Mouse (Mus musculus) layer of hippocampus, adult 8-10 months (tissue): Measurements from ENCODE around the gene Onecut1. TPM values are rescaled to one million over a fixed set of nuclear protein-coding genes. Genes with fewer than 3 reads are reported as not detected.

ENCODE experiments used
- DNase-seq, 2 experiments: peaks; one replicate each; pipeline ENCODE4 v3.0.0; 2022; ENCODE audit warnings: low spot score in 2 of 2
- total RNA-seq, 4 experiments: library from RNA; stranded (reverse); gene quantifications; 2 replicates each; pipeline ENCODE4 v1.2.4; 2022

The Onecut1 gene
- total RNA-seq, 4 experiments from 2014 or later: 0.41 to 1.5 (median 0.73) TPM

DNA sequence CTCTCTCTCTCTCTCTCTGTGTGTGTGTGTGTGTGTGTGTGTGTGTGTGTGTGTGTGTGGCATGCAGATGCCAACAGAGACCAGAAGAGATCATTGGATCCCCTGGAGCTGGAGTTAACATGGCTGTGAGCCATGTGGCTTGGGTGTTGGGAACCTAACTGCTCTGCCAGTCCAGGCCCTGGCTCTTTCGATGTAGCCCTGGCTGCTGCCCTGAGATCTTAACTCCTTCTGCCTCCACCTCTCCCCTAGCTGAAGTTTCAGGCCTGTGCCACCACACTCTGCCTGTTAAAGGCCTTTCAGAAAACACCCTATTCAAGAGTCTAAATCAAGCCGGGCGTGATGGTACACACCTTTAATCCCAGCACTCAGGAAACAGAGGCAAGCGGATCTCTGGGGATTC, 49.7 kb downstream of the Onecut1 start:
- no peak for DNase-seq

GRCm38 (mm10) chr9:74911919-74912318, 50.2 kb downstream of the Onecut1 start:
- no peak for DNase-seq

DNA sequence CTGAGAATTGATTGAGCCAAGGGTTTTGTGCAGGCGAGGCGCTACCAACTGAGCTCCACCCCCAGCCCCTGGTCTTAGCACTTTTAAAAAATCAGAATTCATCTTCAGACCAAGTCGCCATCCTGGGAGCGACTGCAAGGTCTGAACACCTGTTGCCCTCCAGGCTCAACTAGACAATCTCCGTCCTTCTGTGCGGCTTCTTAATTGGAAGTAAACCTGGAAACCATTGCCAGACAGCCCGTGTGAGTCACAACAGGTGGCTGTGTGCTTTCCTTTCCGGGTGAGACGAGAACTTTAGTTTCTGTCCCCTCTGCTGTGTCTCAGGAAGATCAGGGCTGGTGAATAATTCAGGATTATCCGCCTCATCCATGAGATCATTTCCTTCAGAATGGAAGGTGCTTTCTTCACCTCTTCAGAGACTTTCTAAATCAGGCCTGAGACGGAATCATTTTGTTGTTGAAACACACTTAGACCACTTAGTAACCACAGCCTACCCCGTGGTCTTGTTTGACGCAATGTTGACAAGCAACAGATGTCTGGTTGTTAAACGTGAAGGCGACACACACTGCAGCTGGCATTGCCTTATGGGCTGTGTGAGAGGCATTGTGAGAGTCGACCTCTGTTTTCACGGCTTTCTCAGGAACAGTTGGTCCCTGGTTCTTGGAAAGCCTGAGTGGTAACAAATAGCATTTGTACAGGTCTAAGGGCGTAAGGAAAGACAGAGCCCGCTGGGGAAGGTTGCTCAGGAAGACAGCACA, 51.1 kb downstream of the Onecut1 start:
- DNase-seq: no peak

DNA sequence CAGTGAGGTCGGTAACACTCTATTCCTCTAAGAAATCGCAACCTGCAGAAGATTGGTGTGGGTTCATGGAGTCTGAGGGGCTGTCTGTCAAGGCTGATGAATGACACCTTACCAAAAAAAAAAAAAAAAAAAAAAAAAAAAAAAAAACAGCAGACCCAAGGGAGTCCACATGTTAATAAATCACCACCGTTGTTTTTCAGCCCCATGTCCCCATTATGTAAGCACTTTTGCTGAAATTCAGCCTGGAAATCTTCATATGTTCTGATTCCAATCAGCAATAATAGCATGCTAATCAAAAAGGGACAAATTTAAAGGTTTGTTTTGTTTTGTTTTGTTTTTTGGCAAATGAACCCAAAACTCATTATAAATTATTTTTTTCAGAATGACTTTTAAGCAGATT, 53.9 kb downstream of the Onecut1 start:
- DNase-seq: no peak

GRCm38 (mm10) chr9:74920450-74920849, 58.7 kb downstream of the Onecut1 start:
- DNase-seq: no peak

DNA sequence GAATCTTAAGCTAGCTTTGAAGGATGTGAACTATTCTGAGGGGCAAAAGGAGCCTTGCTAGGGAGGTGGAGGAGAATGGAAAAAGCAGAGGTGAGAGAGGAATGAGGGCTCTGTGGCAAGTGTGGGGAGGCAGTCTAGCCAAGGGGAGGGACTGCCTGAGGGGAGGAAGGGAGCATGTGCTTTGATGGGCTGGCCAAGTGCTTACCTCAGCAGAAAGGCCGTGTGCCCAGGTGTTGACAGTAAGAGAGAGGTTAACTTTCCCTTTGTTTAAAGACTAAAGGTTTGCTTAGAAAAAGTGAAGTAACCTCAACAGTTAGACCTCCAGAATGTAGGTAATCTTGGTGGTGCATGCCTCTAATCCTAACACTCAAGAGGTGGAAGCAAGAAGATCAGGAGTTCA, 59.7 kb downstream of the Onecut1 start:
- DNase-seq: no peak

DNA sequence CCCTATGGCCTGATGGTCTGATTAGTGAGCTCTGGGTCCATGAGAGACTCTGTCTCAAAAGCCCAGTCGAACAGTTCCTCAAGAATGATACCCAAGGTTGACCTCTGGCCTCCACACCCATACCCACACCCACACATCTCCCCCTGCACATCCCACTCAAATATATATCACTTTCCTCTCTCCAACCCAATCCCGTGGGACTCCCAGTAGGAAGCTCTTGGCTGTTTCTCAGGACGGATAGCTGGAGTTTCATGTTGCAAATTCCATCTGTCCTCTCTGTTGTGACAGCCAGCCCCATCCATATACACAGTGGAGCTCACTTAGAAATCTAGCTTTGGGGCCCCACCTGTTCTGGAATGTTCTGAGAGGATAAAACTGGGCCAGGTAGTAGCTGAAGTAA, 61.2 kb downstream of the Onecut1 start:
- DNase-seq: no peak

DNA sequence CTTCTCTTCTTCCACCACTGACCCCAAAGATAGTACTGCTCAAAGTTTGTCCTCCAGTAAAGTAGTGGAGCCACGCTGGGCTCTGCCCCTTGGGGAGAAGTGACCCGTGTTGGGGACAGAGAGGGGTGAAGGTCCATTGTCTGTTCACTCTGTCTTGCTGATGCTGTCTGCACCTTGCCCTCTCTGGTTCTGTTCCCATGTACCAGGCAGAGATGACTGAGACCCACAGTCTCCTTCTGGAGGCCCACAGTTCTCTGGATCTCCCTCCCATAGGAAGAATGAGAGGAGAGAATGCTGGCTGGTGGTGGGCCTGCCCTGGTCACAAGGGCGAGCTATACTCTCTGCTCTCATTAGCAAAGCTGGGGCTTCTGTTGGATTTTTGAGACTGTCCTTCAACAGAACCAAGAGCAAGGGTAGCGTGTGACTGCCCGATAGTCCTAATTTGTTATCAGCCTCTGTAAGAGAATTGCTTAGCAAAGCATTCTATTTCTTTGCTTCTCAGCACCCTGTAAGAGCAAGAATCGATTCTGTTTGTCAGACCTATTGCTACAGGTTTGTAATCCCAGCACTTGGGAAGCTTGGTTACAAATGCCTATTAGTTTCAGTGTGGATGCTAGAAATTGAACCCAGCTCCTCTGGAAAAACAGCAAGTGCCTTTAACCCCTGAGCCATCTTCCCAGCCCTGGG, 61.7 kb downstream of the Onecut1 start:
- DNase-seq: no peak

DNA sequence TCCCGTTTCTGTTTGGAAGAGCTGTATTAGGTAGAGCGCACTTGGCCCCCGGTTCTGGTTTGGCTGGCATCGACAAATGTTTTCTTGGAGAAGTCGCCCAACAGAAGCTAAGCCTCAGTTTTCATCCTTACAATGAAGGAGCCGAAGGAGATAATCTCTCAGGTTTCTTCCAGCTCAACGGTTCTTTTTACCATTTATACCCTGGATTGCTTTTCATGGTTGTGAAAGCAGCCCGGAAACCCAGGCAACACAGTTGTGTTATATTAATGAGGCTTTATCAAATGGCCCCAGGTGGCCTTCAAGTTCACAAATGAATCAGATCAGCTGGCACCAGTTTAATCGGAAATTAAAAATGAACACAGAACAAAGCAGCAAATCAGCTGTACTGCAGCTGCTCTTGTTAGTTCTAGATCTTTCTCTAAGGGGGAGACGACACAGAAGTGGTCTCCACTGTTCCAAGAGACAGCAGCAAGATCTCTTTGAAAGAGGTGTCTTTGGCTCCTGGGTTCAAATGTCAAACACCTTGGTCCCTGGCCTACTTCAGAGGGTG, 63.6 kb downstream of the Onecut1 start:
- DNase-seq: no peak

DNA sequence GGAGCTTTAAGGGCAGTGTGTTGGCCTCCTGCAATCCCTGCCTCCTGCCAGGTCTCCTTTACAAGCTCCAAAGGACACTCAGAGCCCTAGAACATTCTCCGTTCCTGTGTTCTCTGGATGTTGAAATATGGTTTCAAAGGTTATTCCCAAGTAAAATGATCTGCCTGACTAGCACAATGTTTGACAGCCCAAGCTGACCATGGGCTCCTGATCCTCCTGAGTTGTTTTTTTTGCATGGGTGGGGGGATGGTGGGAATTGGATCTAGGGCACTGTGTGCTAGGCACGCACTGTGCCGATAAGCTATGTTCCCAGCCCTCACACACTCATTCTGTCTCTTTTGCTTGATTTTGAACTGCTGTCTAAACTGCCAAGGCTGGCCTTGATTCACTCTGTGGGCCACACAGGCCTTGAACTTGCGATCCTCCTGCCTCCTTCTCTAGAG, 68.3 kb downstream of the Onecut1 start:
- DNase-seq: no peak

GRCm38 (mm10) chr9:74930653-74931052, 68.9 kb downstream of the Onecut1 start:
- DNase-seq: no peak

DNA sequence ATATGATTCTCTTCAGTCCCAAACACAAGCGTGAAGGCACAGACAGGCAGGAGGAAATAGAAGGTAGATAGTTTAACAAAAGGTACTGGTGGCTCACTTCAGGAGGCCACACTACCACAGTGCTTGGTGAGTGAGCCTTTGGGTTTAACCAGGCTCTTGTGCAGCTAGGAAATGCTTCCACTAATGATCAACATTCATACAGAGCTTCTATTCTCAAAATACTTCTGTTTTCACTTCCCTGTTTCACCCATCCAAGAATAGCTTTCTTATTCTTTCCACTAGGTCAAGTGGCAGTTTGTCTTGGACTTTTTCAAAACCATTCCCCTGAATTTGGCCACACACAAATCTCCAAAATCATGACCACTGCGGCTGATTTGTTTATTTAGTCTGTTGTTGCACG, 73.6 kb downstream of the Onecut1 start:
- no peak for DNase-seq

GRCm38 (mm10) chr9:74937761-74938160, 76.0 kb downstream of the Onecut1 start:
- DNase-seq: no peak

- no peak for DNase-seq
Observed at GRCm38 (mm10) chr9:74938670-74939534, 77.2 kb downstream of the Onecut1 start.

Other genes starting within 250 kb of the Onecut1 start
- gene Fam214a, start 91.0 kb downstream of the Onecut1 start, total RNA-seq: 10 to 100 TPM; 41.4 to 54.5 (median 46.0) TPM
- 100 to 1,000 TPM; 138 to 178 (median 156) TPM for gene Arpp19, start 175.7 kb downstream of the Onecut1 start, total RNA-seq
- 100 to 1,000 TPM; 214 to 223 (median 215) TPM for gene Myo5a, start 209.1 kb downstream of the Onecut1 start, total RNA-seq